Mouse (Mus musculus) forebrain, embryonic 13.5 days (tissue): ENCODE data around the gene Tmem120b. TPM values are rescaled to one million over a fixed set of nuclear protein-coding genes. Genes with fewer than 3 reads are reported as not detected.

Experiments
- ATAC-seq: fragments of 200-750 bp; cut with Nextera tagmentation; 2 replicates; pipeline ENCODE4 v1.8.0; 2017
- H3K27ac ChIP-seq: fragments of 300-500 bp; sonication (generic); 2 replicates; pipeline ENCODE4 v1.5.1; 2015; ENCODE audit warnings: inconsistent platforms, mild to moderate bottlenecking, moderate library complexity
- H3K27me3 ChIP-seq: fragments of 300-500 bp; sonication (generic); 2 replicates; pipeline ENCODE4 v1.6.1; 2015; ENCODE audit warnings: mild to moderate bottlenecking, inconsistent platforms
- H3K36me3 ChIP-seq: fragments of 300-500 bp; sonication (generic); 2 replicates; pipeline ENCODE4 v1.6.1; 2015; ENCODE audit warnings: mild to moderate bottlenecking, inconsistent platforms; ENCODE audit not compliant: poor library complexity, severe bottlenecking
- H3K4me1 ChIP-seq: fragments of 300-500 bp; sonication (generic); 2 replicates; pipeline ENCODE4 v1.6.1; 2015; ENCODE audit warnings: inconsistent platforms
- H3K4me2 ChIP-seq: fragments of 300-500 bp; sonication (generic); 2 replicates; pipeline ENCODE4 v1.6.1; 2015; ENCODE audit warnings: inconsistent platforms, mild to moderate bottlenecking, moderate library complexity
- H3K4me3 ChIP-seq: fragments of 300-500 bp; sonication (generic); 2 replicates; pipeline ENCODE4 v1.5.1; 2015; ENCODE audit warnings: mild to moderate bottlenecking, inconsistent platforms
- H3K9ac ChIP-seq: fragments of 300-500 bp; sonication (generic); 2 replicates; pipeline ENCODE4 v1.6.1; 2015; ENCODE audit warnings: mild to moderate bottlenecking, inconsistent platforms
- H3K9me3 ChIP-seq: fragments of 300-500 bp; sonication (generic); replicated peaks from 2 replicates; pipeline ENCODE4 v1.6.1; 2016; ENCODE audit warnings: inconsistent platforms
- WGBS: fragments of 180-500 bp; shearing (Covaris S2); methylation state at CpG from one replicate; pipeline ENCODE4 v1.1.7; 2015; 5-methylcytosine and 5-hydroxymethylcytosine counted together
- polyA plus RNA-seq: library from polyadenylated mRNA; unstranded; fragments of >200 nt; fragmentation: Nextera tagmentation; extraction: Ambion mirVana; gene quantifications from 2 replicates; pipeline ENCODE4 v1.2.1, GENCODE M21; 2015

Gene Tmem120b
- polyA plus RNA-seq, 1 experiment from 2014 or later, result 10.9 TPM

DNA sequence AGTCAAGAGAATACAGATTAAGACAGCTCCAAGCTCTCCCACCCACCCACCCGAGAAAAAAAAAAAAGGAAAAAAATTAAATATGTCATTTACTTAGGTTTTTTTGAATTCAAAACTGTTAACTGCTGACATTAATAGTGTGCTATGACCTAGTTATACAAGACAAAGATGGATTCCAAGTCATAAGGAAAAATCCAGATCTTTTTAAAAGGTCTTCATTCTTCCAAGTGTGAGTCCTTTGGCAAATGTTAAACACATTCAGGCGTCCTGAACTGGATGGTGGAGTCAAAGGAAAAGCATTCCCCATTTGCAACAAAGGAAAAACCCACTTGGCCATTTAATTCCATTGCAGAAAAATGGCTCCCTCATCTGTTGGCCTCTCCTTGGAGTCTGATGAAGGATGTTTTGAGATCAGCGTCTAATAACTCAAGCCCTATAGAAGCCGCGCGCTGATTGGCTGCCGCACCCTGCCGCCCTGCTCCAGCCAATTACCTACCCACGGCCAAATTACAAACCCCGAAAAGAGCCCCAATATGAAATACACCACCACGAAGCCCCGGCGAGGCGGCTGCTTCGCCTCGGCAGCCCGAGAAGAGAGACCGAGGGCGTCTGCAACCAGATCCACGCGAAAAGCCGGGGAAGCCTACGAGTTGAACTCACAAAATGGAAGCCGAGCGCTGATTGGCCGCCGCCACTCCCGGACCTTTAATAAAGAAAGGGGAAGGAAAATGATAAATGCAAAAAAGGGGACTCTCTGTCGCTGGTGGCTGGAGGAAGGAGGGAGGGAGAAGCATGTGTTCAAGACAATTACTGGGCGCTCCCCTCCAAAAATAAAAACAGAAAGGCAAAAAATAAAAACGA, 72.7 kb downstream of the Tmem120b start:
- Histone ChIP-seq H3K27ac (peak overlapping the region; percentile 100), H3K36me3 (peaks cover 10% of the 10 kb centered on the region; the same call in 1 of the 2 replicates), H3K4me2 (peak overlapping the region; percentile 100), H3K9me3 (no peaks in the 10 kb centered on the region), H3K4me1 (peaks cover 47% of the 10 kb centered on the region), H3K4me3 (peak overlapping the region; percentile 94), H3K27me3 (no peaks in the 10 kb centered on the region), H3K9ac (peak overlapping the region; percentile 100)
- ATAC-seq, result peak; percentile 71
- WGBS, result under 1% methylated on average over 31 of the region's 31 CpGs

GRCm38 (mm10) chr5:123141555-123142160, 73.4 kb downstream of the Tmem120b start:
- 2% methylated on average over 35 of the region's 38 CpGs for WGBS

DNA sequence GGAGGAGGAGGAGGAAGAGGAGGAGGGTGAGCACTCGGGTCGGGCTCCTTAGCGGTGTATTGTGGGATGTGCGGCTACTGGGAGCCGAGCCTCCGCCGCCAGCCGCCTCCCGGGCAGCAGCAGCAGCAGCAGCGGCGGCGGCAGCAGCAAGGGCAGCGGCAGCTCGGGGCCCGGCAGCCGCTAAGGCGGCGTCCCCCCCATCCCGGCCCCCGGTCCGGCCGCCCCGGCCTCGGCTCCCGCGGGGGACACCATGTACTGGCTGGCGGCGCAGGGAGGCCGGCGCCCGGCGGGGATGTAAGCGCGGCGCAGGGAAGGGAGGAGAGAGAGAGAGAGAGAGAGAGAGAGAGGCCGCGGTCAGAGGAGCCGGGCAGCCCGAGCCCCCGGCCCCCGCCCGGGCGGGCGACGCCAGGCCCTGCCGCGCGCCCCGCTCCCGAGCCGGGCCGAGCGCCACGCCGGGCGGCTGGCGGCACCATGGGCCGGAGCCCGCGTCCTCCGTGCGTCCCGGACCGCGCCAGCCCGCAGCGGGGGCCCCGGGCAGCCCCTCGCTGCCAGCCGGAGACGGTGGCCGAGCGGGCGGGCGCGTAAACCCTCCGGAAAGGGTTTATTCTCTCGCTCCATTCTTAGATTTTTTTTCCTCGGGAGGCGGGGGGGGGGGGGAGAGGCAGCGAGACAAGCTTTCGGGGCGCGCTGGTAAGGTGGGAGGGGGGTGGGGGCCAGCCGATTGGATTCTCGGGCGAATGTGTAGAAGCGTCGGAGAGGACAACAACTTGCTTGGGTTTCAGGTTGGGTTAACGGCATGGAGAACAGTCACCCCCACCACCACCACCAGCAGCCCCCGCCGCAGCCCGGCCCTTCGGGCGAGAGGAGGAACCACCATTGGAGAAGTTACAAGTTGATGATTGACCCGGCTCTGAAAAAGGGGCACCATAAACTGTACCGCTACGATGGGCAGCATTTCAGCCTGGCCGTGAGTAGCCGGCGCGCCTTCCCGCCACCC, 74.2 kb downstream of the Tmem120b start, which contains the start of gene Setd1b:
Gene Setd1b (plus strand): TSS at position 33 of the 997 bp plus-strand sequence.
- WGBS, result under 1% methylated on average over 75 of the region's 103 CpGs
- Histone ChIP-seq H3K27ac (peak within 1 kb of the TSS; percentile 100), H3K4me3 (peak within 1 kb of the TSS; percentile 94), H3K36me3 (peaks cover 22% of the 10 kb centered on the region), H3K4me1 (peaks cover 40% of the 10 kb centered on the region), H3K4me2 (peak within 1 kb of the TSS; percentile 100), H3K9ac (peak within 1 kb of the TSS; percentile 100), H3K27me3 (no peaks in the 10 kb centered on the region), H3K9me3 (no peaks in the 10 kb centered on the region)
- ATAC-seq, result peak; percentile 20

More at GRCm38 (mm10) chr5:123141555-123142160, 73.4 kb downstream of the Tmem120b start:
- no peaks in the 10 kb centered on the region for H3K9me3 ChIP-seq
- H3K4me1 ChIP-seq, result peaks cover 47% of the 10 kb centered on the region
- no peaks in the 10 kb centered on the region for H3K27me3 ChIP-seq
- peak overlapping the region; percentile 94 for H3K4me3 ChIP-seq
- peak; percentile 36 for ATAC-seq
- H3K36me3 ChIP-seq, result peaks cover 14% of the 10 kb centered on the region
- H3K27ac ChIP-seq, result peak overlapping the region; percentile 100
- peak overlapping the region; percentile 100 for H3K4me2 ChIP-seq
- H3K9ac ChIP-seq, result peak overlapping the region; percentile 100

- H3K27ac ChIP-seq, result peak overlapping the region; percentile 100
- peak overlapping the region; percentile 100 for H3K9ac ChIP-seq
- WGBS, result 0% methylated on average over 23 of the region's 24 CpGs
- H3K4me1 ChIP-seq, result peaks cover 40% of the 10 kb centered on the region
- H3K4me3 ChIP-seq, result peak overlapping the region; percentile 94
- peaks cover 32% of the 10 kb centered on the region for H3K36me3 ChIP-seq
- H3K9me3 ChIP-seq, result no peaks in the 10 kb centered on the region
- no peak for ATAC-seq
- H3K27me3 ChIP-seq, result no peaks in the 10 kb centered on the region
- H3K4me2 ChIP-seq, result peak overlapping the region; percentile 100
These were observed 75.2 kb downstream of the Tmem120b start for GRCm38 (mm10) chr5:123143251-123143970.

DNA sequence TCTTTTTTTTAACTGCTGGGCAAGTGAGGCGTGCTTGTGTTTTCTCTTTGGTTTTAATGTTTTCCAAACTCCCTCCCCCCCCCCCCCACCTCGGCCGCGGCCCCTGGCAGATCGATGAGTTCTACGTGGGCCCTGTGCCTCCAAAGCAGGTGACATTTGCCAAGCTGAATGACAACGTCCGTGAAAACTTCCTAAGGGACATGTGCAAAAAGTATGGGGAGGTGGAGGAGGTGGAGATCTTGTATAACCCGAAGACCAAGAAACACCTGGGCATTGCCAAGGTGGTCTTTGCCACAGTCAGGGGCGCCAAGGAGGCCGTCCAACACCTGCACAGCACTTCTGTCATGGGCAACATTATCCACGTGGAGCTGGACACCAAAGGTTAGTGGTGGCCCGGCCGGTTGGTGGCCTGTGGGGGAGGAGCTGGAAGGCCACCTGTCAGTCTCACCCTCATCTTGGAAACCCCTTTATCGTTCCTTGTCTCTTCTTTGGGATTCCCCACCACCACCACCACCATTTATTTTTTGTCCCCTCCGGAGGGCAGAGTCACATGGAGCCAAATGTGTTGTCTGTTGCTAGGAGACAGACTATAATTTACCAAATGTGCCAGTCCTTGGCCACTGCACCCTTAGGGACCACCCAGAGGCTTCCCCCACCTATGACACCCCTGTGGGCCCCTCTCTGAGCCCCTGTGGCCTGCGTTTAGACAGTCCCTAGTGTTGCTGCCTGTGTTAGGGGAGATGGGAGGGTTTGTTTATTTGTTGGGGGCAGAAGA, 75.9 kb downstream of the Tmem120b start:
- Histone ChIP-seq H3K36me3 (peaks cover 39% of the 10 kb centered on the region), H3K27me3 (no peaks in the 10 kb centered on the region), H3K9me3 (no peaks in the 10 kb centered on the region), H3K9ac (peak overlapping the region; percentile 100), H3K4me1 (peaks cover 47% of the 10 kb centered on the region), H3K27ac (peak overlapping the region; percentile 54; the same call in 1 of the 2 replicates), H3K4me2 (peak overlapping the region; percentile 100), H3K4me3 (peak overlapping the region; percentile 94)
- WGBS, result 3% methylated on average over 17 of the region's 17 CpGs
- no peak for ATAC-seq

GRCm38 (mm10) chr5:123144746-123145590, 76.8 kb downstream of the Tmem120b start:
- 41% methylated on average over 20 of the region's 20 CpGs for WGBS
- Histone ChIP-seq H3K9me3 (no peaks in the 10 kb centered on the region), H3K4me3 (peak overlapping the region; percentile 94), H3K4me2 (peak overlapping the region; percentile 100), H3K27me3 (no peaks in the 10 kb centered on the region), H3K36me3 (peaks cover 44% of the 10 kb centered on the region), H3K4me1 (peaks cover 55% of the 10 kb centered on the region), H3K27ac (peak overlapping the region; percentile 54; the same call in 1 of the 2 replicates), H3K9ac (peak overlapping the region; percentile 100)
- no peak for ATAC-seq

GRCm38 (mm10) chr5:123146357-123146756, 78.1 kb downstream of the Tmem120b start:
- H3K27ac ChIP-seq, result no peak overlapping the region
- no peak for ATAC-seq
- H3K4me2 ChIP-seq, result no peak overlapping the region
- peaks cover 58% of the 10 kb centered on the region for H3K36me3 ChIP-seq
- no peak overlapping the region for H3K4me3 ChIP-seq
- WGBS, result 85% methylated on average over 11 of the region's 11 CpGs
- no peak overlapping the region for H3K9ac ChIP-seq
- H3K9me3 ChIP-seq, result no peaks in the 10 kb centered on the region
- H3K27me3 ChIP-seq, result no peaks in the 10 kb centered on the region
- H3K4me1 ChIP-seq, result peaks cover 69% of the 10 kb centered on the region

GRCm38 (mm10) chr5:123147569-123147968, 79.4 kb downstream of the Tmem120b start:
- H3K9ac ChIP-seq, result no peak overlapping the region
- H3K27ac ChIP-seq, result 0 out of 2 replicates have a peak overlapping the region, but pooled peaks have one; percentile 10
- H3K9me3 ChIP-seq, result no peaks in the 10 kb centered on the region
- H3K4me3 ChIP-seq, result no peak overlapping the region
- no peaks in the 10 kb centered on the region for H3K27me3 ChIP-seq
- H3K4me2 ChIP-seq, result no peak overlapping the region
- H3K4me1 ChIP-seq, result peaks cover 72% of the 10 kb centered on the region
- H3K36me3 ChIP-seq, result peaks cover 70% of the 10 kb centered on the region
- 81% methylated on average over 17 of the region's 17 CpGs for WGBS
- ATAC-seq, result no peak

- no peak for ATAC-seq
- Histone ChIP-seq H3K4me2 (peak overlapping the region; percentile 69), H3K4me3 (0 out of 2 replicates have a peak overlapping the region, but pooled peaks have one; percentile 42), H3K27me3 (no peaks in the 10 kb centered on the region), H3K36me3 (peaks cover 76% of the 10 kb centered on the region), H3K4me1 (peaks cover 72% of the 10 kb centered on the region), H3K9me3 (no peaks in the 10 kb centered on the region), H3K27ac (0 out of 2 replicates have a peak overlapping the region, but pooled peaks have one; percentile 10), H3K9ac (peak overlapping the region; percentile 47; the same call in 1 of the 2 replicates)
- 83% methylated on average over 25 of the region's 25 CpGs for WGBS
These were observed 80.0 kb downstream of the Tmem120b start for GRCm38 (mm10) chr5:123148073-123148722.
